Comparison of ENCODE assay signal across 8 mouse cellular contexts in genomic region chr2:5062496-5063298, GRCm38 (mm10). TPM values are rescaled to one million over a fixed set of nuclear protein-coding genes. Genes with fewer than 3 reads are reported as not detected.
A peak's percentile ranks its signal among the peaks of the same experiment; 100 is the strongest.
DNase-seq lines count a peak whose midpoint lies in the region; ATAC-seq and TF ChIP-seq lines count a peak whose summit lies in the region.

No protein-coding gene starts in this region.

- peaks cover 20% of the 10 kb centered on the region for H3K4me1 ChIP-seq in embryonic facial prominence, embryonic 15.5 days
- peaks cover 4% of the 10 kb centered on the region; the same call in 1 of the 2 replicates for H3K4me1 ChIP-seq in intestine, postnatal 0 days (replicated peaks; ENCODE audit: control insufficient read depth, insufficient read depth, low read length)
- peaks cover 16% of the 10 kb centered on the region for H3K4me1 ChIP-seq in neural tube, embryonic 13.5 days (replicated peaks)

- WGBS in embryonic facial prominence, embryonic 15.5 days: 36% methylated on average over 16 of the region's 16 CpGs
- 29% methylated on average over 16 of the region's 16 CpGs for WGBS in intestine, postnatal 0 days
- WGBS in neural tube, embryonic 13.5 days: 44% methylated on average over 16 of the region's 16 CpGs

- H3K36me3 ChIP-seq in embryonic facial prominence, embryonic 15.5 days: no peaks in the 10 kb centered on the region
- H3K36me3 ChIP-seq in intestine, postnatal 0 days (ENCODE audit: control insufficient read depth, insufficient read depth): no peaks in the 10 kb centered on the region
- H3K36me3 ChIP-seq in neural tube, embryonic 13.5 days: no peaks in the 10 kb centered on the region

- H3K4me3 ChIP-seq in left cerebral cortex, adult 2 months: peak overlapping the region; percentile 65
- peak overlapping the region; percentile 67 for H3K4me3 ChIP-seq in embryonic facial prominence, embryonic 15.5 days (replicated peaks)
- peak overlapping the region; percentile 75 for H3K4me3 ChIP-seq in intestine, postnatal 0 days (ENCODE audit: low read depth, low read length)
- H3K4me3 ChIP-seq in neural tube, embryonic 13.5 days: peak overlapping the region; percentile 63

- H3K27ac ChIP-seq in left cerebral cortex, adult 2 months: no peak overlapping the region
- H3K27ac ChIP-seq in embryonic facial prominence, embryonic 15.5 days (replicated peaks): no peak overlapping the region
- peak overlapping the region; percentile 94 for H3K27ac ChIP-seq in intestine, postnatal 0 days (ENCODE audit: low read depth, low read length)
- no peak overlapping the region for H3K27ac ChIP-seq in neural tube, embryonic 13.5 days (replicated peaks)

- H3K9ac ChIP-seq in embryonic facial prominence, embryonic 15.5 days: no peak overlapping the region
- peak overlapping the region; percentile 71 for H3K9ac ChIP-seq in intestine, postnatal 0 days (ENCODE audit: low read depth, low read length)
- 0 out of 2 replicates have a peak overlapping the region, but pooled peaks have one; percentile 71 for H3K9ac ChIP-seq in neural tube, embryonic 13.5 days

- H3K27me3 ChIP-seq in embryonic facial prominence, embryonic 15.5 days: no peaks in the 10 kb centered on the region; the same call in 1 of the 2 replicates
- no peaks in the 10 kb centered on the region for H3K27me3 ChIP-seq in intestine, postnatal 0 days (replicated peaks; ENCODE audit: control insufficient read depth, insufficient read depth, low read length)
- peaks cover 26% of the 10 kb centered on the region for H3K27me3 ChIP-seq in neural tube, embryonic 13.5 days

- H3K9me3 ChIP-seq in embryonic facial prominence, embryonic 15.5 days (replicated peaks): no peaks in the 10 kb centered on the region
- no peaks in the 10 kb centered on the region for H3K9me3 ChIP-seq in intestine, postnatal 0 days (ENCODE audit: control insufficient read depth)
- no peaks in the 10 kb centered on the region for H3K9me3 ChIP-seq in neural tube, embryonic 13.5 days

- peak overlapping the region; percentile 95 for H3K4me2 ChIP-seq in embryonic facial prominence, embryonic 15.5 days (replicated peaks)
- peak overlapping the region; percentile 88 for H3K4me2 ChIP-seq in intestine, postnatal 0 days (replicated peaks; ENCODE audit: low read depth)
- peak overlapping the region; percentile 77 for H3K4me2 ChIP-seq in neural tube, embryonic 13.5 days

- ATAC-seq in embryonic facial prominence, embryonic 15.5 days (ENCODE audit: insufficient number of reproducible peaks, low FRiP score, low TSS enrichment, low read depth): no peak
- ATAC-seq in intestine, postnatal 0 days: peak; percentile 53
- ATAC-seq in neural tube, embryonic 13.5 days (ENCODE audit: low read depth): no peak

- no peak for TF ChIP-seq CTCF in left cerebral cortex, adult 2 months (IDR thresholded peaks at IDR 0.05)
- no peak for TF ChIP-seq CTCF in intestine, postnatal 0 days (IDR thresholded peaks at IDR 0.05; ENCODE audit: low read depth)

- intact Hi-C loops in left cerebral cortex, adult 2 months (cut with DNase I): no loop called here
- intact Hi-C loops in left cerebral cortex, postnatal 14 days (cut with DNase I): loop anchor here (10.0 kb wide), 1 partner anchor 148 kb away; the partner anchor contains the start of gene Phyh

- DNase-seq in left cerebral cortex, adult 2 months (ENCODE audit: extremely low spot score in 1 of 2, low spot score in 2 of 2): no peak
- DNase-seq in left cerebral cortex, postnatal 14 days (ENCODE audit: low spot score in 2 of 2): no peak
- no peak for DNase-seq in Muller cell, postnatal 12 days (ENCODE audit: inconsistent ontology term)
- no peak for DNase-seq in frontal cortex, postnatal 36 days (ENCODE audit: low spot score in 2 of 2)
- DNase-seq in urinary bladder, postnatal 10 days (ENCODE audit: low spot score): no peak

RNA-seq across cellular contexts. Expression of gene Optn, which starts 1.2 kb away (rescaled TPM):
- total RNA-seq in left cerebral cortex, adult 2 months (2021): 10 to 100 TPM; 16.7 to 20.4 TPM
- total RNA-seq in left cerebral cortex, postnatal 14 days (2021): 10 to 100 TPM; 15.1 to 16.1 TPM
- polyA plus RNA-seq in embryonic facial prominence, embryonic 15.5 days (2015; fragmentation: Nextera tagmentation; extraction: Ambion mirVana): 7.6 and 8.7 TPM in 2 replicates
- 62.7 and 74.2 TPM in 2 replicates for polyA plus RNA-seq in intestine, postnatal 0 days (2015; fragmentation: Nextera tagmentation; extraction: Ambion mirVana)
- polyA plus RNA-seq in neural tube, embryonic 13.5 days (2015; fragmentation: Nextera tagmentation; extraction: Ambion mirVana): 7.7 and 11.4 TPM in 2 replicates

RNA-seq across cellular contexts. Expression of gene Mcm10, which starts 50.1 kb away (rescaled TPM):
- total RNA-seq in left cerebral cortex, adult 2 months (2021): 1 to 10 TPM in 1 of 2 experiments, under 1 TPM in 1; 0.72 to 1.2 TPM
- 1 to 10 TPM in 1 of 2 experiments, under 1 TPM in 1; 0.99 to 2.0 TPM for total RNA-seq in left cerebral cortex, postnatal 14 days (2021)
- polyA plus RNA-seq in embryonic facial prominence, embryonic 15.5 days (2015; fragmentation: Nextera tagmentation; extraction: Ambion mirVana): 19.8 and 21.1 TPM in 2 replicates
- polyA plus RNA-seq in intestine, postnatal 0 days (2015; fragmentation: Nextera tagmentation; extraction: Ambion mirVana): 9.2 and 9.3 TPM in 2 replicates
- polyA plus RNA-seq in neural tube, embryonic 13.5 days (2015; fragmentation: Nextera tagmentation; extraction: Ambion mirVana): 3.9 and 4.8 TPM in 2 replicates
